Mouse (Mus musculus): Measurements from ENCODE around the gene Ttll5. TPM values are rescaled to one million over a fixed set of nuclear protein-coding genes. Genes with fewer than 3 reads are reported as not detected.
A peak's percentile ranks its signal among the peaks of the same experiment; 100 is the strongest.

Ttll5 gene
- polyA plus RNA-seq, 1 experiment from 2014 or later, result 19.9 TPM

DNA sequence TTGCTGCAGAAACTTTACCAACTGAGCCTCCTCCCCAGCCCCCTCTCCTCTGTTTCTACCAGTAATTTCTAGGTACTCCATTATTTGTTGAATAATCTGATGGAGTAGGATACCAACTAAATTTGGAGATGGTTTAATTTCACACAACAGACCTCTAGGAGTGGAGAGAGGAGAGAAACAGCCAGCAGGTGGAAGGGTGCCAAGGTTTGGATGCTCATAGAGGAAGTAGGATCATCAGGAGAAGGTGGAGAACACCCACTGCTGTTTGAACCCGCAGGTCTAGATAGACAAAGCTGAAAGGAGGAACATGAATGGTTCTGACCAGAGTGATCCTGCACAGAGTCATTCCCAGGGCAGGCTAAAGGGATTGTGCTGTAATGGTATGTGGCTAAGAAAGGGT is 28.9 kb upstream of the Ttll5 start:
- H3K4me3 ChIP-seq (ENCODE audit: low read depth, low read length), result no peak overlapping the region
- H3K9me3 ChIP-seq (ENCODE audit: control insufficient read depth, low read length), result no peaks in the 10 kb centered on the region
- no peak for ATAC-seq (replicated peaks; ENCODE audit: low FRiP score)
- DNase-seq (ENCODE audit: low spot score), result no peak
- no peaks in the 10 kb centered on the region for H3K27me3 ChIP-seq (ENCODE audit: control insufficient read depth, insufficient read depth, low read length)
- no peak overlapping the region for H3K9ac ChIP-seq (ENCODE audit: low read length)
- H3K4me1 ChIP-seq (replicated peaks; ENCODE audit: control insufficient read depth, insufficient read depth, low read length), result no peaks in the 10 kb centered on the region
- 72% methylated on average over 1 of the region's 1 CpGs for WGBS
- no peaks in the 10 kb centered on the region for H3K36me3 ChIP-seq (ENCODE audit: control insufficient read depth, insufficient read depth, low read length)
- H3K27ac ChIP-seq (ENCODE audit: low read depth, low read length), result no peak overlapping the region
- H3K4me2 ChIP-seq (ENCODE audit: low read depth, low read length, severe bottlenecking), result no peak overlapping the region

- no peak overlapping the region for H3K27ac ChIP-seq (ENCODE audit: low read depth, low read length)
- H3K9ac ChIP-seq (ENCODE audit: low read length), result no peak overlapping the region
- DNase-seq (ENCODE audit: low spot score) (no peak), ATAC-seq (replicated peaks; ENCODE audit: low FRiP score) (no peak)
- no peaks in the 10 kb centered on the region for H3K27me3 ChIP-seq (ENCODE audit: control insufficient read depth, insufficient read depth, low read length)
- WGBS, result 60% methylated on average over 9 of the region's 9 CpGs
- no peaks in the 10 kb centered on the region for H3K9me3 ChIP-seq (ENCODE audit: control insufficient read depth, low read length)
- no peaks in the 10 kb centered on the region for H3K4me1 ChIP-seq (replicated peaks; ENCODE audit: control insufficient read depth, insufficient read depth, low read length)
- no peaks in the 10 kb centered on the region for H3K36me3 ChIP-seq (ENCODE audit: control insufficient read depth, insufficient read depth, low read length)
- no peak overlapping the region for H3K4me3 ChIP-seq (ENCODE audit: low read depth, low read length)
- H3K4me2 ChIP-seq (ENCODE audit: low read depth, low read length, severe bottlenecking), result no peak overlapping the region
Measured at GRCm38 (mm10) chr12:85800031-85800430, 24.4 kb upstream of the Ttll5 start.

GRCm38 (mm10) chr12:85809726-85810125 is 14.7 kb upstream of the Ttll5 start:
- Histone ChIP-seq H3K9me3 (ENCODE audit: control insufficient read depth, low read length) (no peaks in the 10 kb centered on the region), H3K27me3 (ENCODE audit: control insufficient read depth, insufficient read depth, low read length) (no peaks in the 10 kb centered on the region), H3K9ac (ENCODE audit: low read length) (no peak overlapping the region), H3K27ac (ENCODE audit: low read depth, low read length) (no peak overlapping the region), H3K36me3 (ENCODE audit: control insufficient read depth, insufficient read depth, low read length) (no peaks in the 10 kb centered on the region; the same call in 1 of the 2 replicates), H3K4me1 (replicated peaks; ENCODE audit: control insufficient read depth, insufficient read depth, low read length) (no peaks in the 10 kb centered on the region), H3K4me2 (ENCODE audit: low read depth, low read length, severe bottlenecking) (no peak overlapping the region), H3K4me3 (ENCODE audit: low read depth, low read length) (no peak overlapping the region)
- ATAC-seq (replicated peaks; ENCODE audit: low FRiP score) (no peak), DNase-seq (ENCODE audit: low spot score) (no peak)
- 82% methylated on average over 6 of the region's 6 CpGs for WGBS

- Histone ChIP-seq H3K27ac (ENCODE audit: low read depth, low read length) (no peak overlapping the region), H3K4me3 (ENCODE audit: low read depth, low read length) (no peak overlapping the region), H3K36me3 (ENCODE audit: control insufficient read depth, insufficient read depth, low read length) (no peaks in the 10 kb centered on the region; the same call in 1 of the 2 replicates), H3K9me3 (ENCODE audit: control insufficient read depth, low read length) (no peaks in the 10 kb centered on the region), H3K27me3 (ENCODE audit: control insufficient read depth, insufficient read depth, low read length) (no peaks in the 10 kb centered on the region), H3K4me2 (ENCODE audit: low read depth, low read length, severe bottlenecking) (no peak overlapping the region), H3K9ac (ENCODE audit: low read length) (no peak overlapping the region), H3K4me1 (replicated peaks; ENCODE audit: control insufficient read depth, insufficient read depth, low read length) (no peaks in the 10 kb centered on the region)
- DNase-seq (ENCODE audit: low spot score), result no peak
- ATAC-seq (replicated peaks; ENCODE audit: low FRiP score), result no peak
Measured at GRCm38 (mm10) chr12:85810959-85811358, 13.5 kb upstream of the Ttll5 start.

DNA sequence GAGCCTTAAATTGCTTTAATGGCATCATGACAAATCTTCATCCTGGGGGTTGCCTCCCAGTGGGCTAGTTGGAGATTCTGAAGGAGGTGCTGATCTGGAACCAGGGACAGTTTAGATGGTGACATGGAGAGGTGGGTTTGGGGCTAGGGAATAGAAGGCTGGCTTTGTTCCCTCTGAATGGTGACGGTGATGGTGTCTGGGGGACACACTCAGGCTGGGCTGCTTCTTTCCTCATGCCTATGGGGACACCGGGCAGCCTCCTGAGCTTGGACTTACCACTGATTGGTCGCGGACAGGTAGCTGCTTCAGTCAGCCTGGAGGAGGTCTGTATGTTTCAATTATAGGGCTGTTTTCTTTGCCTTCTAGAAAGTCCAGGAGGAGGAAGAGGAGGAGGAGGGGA is 12.8 kb upstream of the Ttll5 start:
- WGBS, result 90% methylated on average over 4 of the region's 4 CpGs
- Histone ChIP-seq H3K4me2 (ENCODE audit: low read depth, low read length, severe bottlenecking) (no peak overlapping the region), H3K36me3 (ENCODE audit: control insufficient read depth, insufficient read depth, low read length) (no peaks in the 10 kb centered on the region; the same call in 1 of the 2 replicates), H3K4me3 (ENCODE audit: low read depth, low read length) (no peak overlapping the region), H3K4me1 (replicated peaks; ENCODE audit: control insufficient read depth, insufficient read depth, low read length) (no peaks in the 10 kb centered on the region), H3K9ac (ENCODE audit: low read length) (no peak overlapping the region), H3K27me3 (ENCODE audit: control insufficient read depth, insufficient read depth, low read length) (no peaks in the 10 kb centered on the region), H3K27ac (ENCODE audit: low read depth, low read length) (no peak overlapping the region), H3K9me3 (ENCODE audit: control insufficient read depth, low read length) (no peaks in the 10 kb centered on the region)
- ATAC-seq (replicated peaks; ENCODE audit: low FRiP score), result no peak
- no peak for DNase-seq (ENCODE audit: low spot score)

GRCm38 (mm10) chr12:85813599-85813998 is 10.9 kb upstream of the Ttll5 start:
- ATAC-seq (replicated peaks; ENCODE audit: low FRiP score), result no peak
- Histone ChIP-seq H3K27ac (ENCODE audit: low read depth, low read length) (no peak overlapping the region), H3K27me3 (ENCODE audit: control insufficient read depth, insufficient read depth, low read length) (no peaks in the 10 kb centered on the region), H3K4me3 (ENCODE audit: low read depth, low read length) (no peak overlapping the region), H3K9me3 (ENCODE audit: control insufficient read depth, low read length) (no peaks in the 10 kb centered on the region), H3K4me1 (replicated peaks; ENCODE audit: control insufficient read depth, insufficient read depth, low read length) (no peaks in the 10 kb centered on the region), H3K9ac (ENCODE audit: low read length) (no peak overlapping the region), H3K4me2 (ENCODE audit: low read depth, low read length, severe bottlenecking) (no peak overlapping the region), H3K36me3 (ENCODE audit: control insufficient read depth, insufficient read depth, low read length) (no peaks in the 10 kb centered on the region; the same call in 1 of the 2 replicates)
- WGBS, result 73% methylated on average over 2 of the region's 2 CpGs
- DNase-seq (ENCODE audit: low spot score), result peak; percentile 44

- DNase-seq (ENCODE audit: low spot score), result no peak
- 77% methylated on average over 9 of the region's 9 CpGs for WGBS
- Histone ChIP-seq H3K36me3 (ENCODE audit: control insufficient read depth, insufficient read depth, low read length) (no peaks in the 10 kb centered on the region), H3K27ac (ENCODE audit: low read depth, low read length) (no peak overlapping the region), H3K4me2 (ENCODE audit: low read depth, low read length, severe bottlenecking) (no peak overlapping the region), H3K4me1 (replicated peaks; ENCODE audit: control insufficient read depth, insufficient read depth, low read length) (0 out of 2 replicates have a peak, but pooled peaks cover 5% of the 10 kb centered on the region), H3K9ac (ENCODE audit: low read length) (no peak overlapping the region), H3K27me3 (ENCODE audit: control insufficient read depth, insufficient read depth, low read length) (no peaks in the 10 kb centered on the region), H3K4me3 (ENCODE audit: low read depth, low read length) (no peak overlapping the region), H3K9me3 (ENCODE audit: control insufficient read depth, low read length) (no peaks in the 10 kb centered on the region)
- ATAC-seq (replicated peaks; ENCODE audit: low FRiP score), result no peak
Measured at GRCm38 (mm10) chr12:85822051-85822450, 2.4 kb upstream of the Ttll5 start.

DNA sequence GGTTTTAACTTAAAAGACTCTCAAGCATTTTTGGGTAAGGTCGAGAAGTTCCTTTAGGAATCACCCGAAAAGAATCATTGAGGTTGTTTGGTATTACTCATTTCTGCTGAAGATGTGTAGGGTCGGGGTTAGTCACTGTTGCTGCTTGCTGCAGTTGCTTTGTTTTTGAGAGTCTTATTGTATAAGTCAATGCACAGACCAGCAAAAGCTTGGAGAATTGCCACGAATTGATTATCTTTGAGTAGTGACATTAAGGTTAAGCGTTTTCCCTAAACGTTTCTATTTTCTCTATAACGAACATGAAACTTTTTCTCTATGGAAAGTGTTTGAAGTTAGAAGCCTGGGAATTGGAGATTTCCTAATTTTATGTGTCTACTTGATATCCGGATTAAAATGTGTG is 902 bp downstream of the Ttll5 start:
- WGBS, result 15% methylated on average over 8 of the region's 8 CpGs
- Histone ChIP-seq H3K4me1 (replicated peaks; ENCODE audit: control insufficient read depth, insufficient read depth, low read length) (0 out of 2 replicates have a peak, but pooled peaks cover 5% of the 10 kb centered on the region), H3K9me3 (ENCODE audit: control insufficient read depth, low read length) (no peaks in the 10 kb centered on the region), H3K4me3 (ENCODE audit: low read depth, low read length) (peak overlapping the region; percentile 77), H3K4me2 (ENCODE audit: low read depth, low read length, severe bottlenecking) (peak overlapping the region; percentile 75), H3K27me3 (ENCODE audit: control insufficient read depth, insufficient read depth, low read length) (no peaks in the 10 kb centered on the region), H3K36me3 (ENCODE audit: control insufficient read depth, insufficient read depth, low read length) (no peaks in the 10 kb centered on the region; the same call in 1 of the 2 replicates), H3K9ac (ENCODE audit: low read length) (peak overlapping the region; percentile 79), H3K27ac (ENCODE audit: low read depth, low read length) (peak overlapping the region; percentile 94)
- no peak for ATAC-seq (replicated peaks; ENCODE audit: low FRiP score)
- no peak for DNase-seq (ENCODE audit: low spot score)

- 82% methylated on average over 2 of the region's 2 CpGs for WGBS
- no peak overlapping the region for H3K4me3 ChIP-seq (ENCODE audit: low read depth, low read length)
Measured at GRCm38 (mm10) chr12:85825822-85826221, 1.4 kb downstream of the Ttll5 start.

More at GRCm38 (mm10) chr12:85825822-85826221, 1.4 kb downstream of the Ttll5 start:
- DNase-seq (ENCODE audit: low spot score), result peak; percentile 16
- no peak for ATAC-seq (replicated peaks; ENCODE audit: low FRiP score)
- no peaks in the 10 kb centered on the region for H3K27me3 ChIP-seq (ENCODE audit: control insufficient read depth, insufficient read depth, low read length)
- no peak overlapping the region for H3K9ac ChIP-seq (ENCODE audit: low read length)
- no peak overlapping the region for H3K27ac ChIP-seq (ENCODE audit: low read depth, low read length)
- no peak overlapping the region for H3K4me2 ChIP-seq (ENCODE audit: low read depth, low read length, severe bottlenecking)
- H3K9me3 ChIP-seq (ENCODE audit: control insufficient read depth, low read length), result no peaks in the 10 kb centered on the region
- H3K4me1 ChIP-seq (replicated peaks; ENCODE audit: control insufficient read depth, insufficient read depth, low read length), result 0 out of 2 replicates have a peak, but pooled peaks cover 5% of the 10 kb centered on the region
- H3K36me3 ChIP-seq (ENCODE audit: control insufficient read depth, insufficient read depth, low read length), result no peaks in the 10 kb centered on the region; the same call in 1 of the 2 replicates
